Mouse (Mus musculus) kidney, embryonic 15.5 days (tissue): ENCODE measurements around the gene Gal3st2b. TPM values are rescaled to one million over a fixed set of nuclear protein-coding genes. Genes with fewer than 3 reads are reported as not detected.
"Not testable (repeated sequence)": the region's sequence is repeated elsewhere in the genome, so short reads cannot be mapped to it uniquely, and the experiment has no call there.

Source experiments
- ATAC-seq: fragments of 200-750 bp; cut with Nextera tagmentation; replicated peaks from 2 replicates; pipeline ENCODE4 v1.8.0; 2017; ENCODE audit warnings: moderate TSS enrichment; ENCODE audit not compliant: low FRiP score
- H3K27ac ChIP-seq: fragments of 300-500 bp; sonication (generic); 2 replicates; pipeline ENCODE4 v1.5.1; 2015; ENCODE audit warnings: mild to moderate bottlenecking, inconsistent platforms
- H3K27me3 ChIP-seq: fragments of 300-500 bp; sonication (generic); 2 replicates; pipeline ENCODE4 v1.6.1; 2015; ENCODE audit warnings: inconsistent platforms
- H3K36me3 ChIP-seq: fragments of 300-500 bp; sonication (generic); 2 replicates; pipeline ENCODE4 v1.6.1; 2015; ENCODE audit warnings: inconsistent platforms
- H3K4me1 ChIP-seq: fragments of 300-500 bp; sonication (generic); 2 replicates; pipeline ENCODE4 v1.6.1; 2015; ENCODE audit warnings: inconsistent platforms
- H3K4me2 ChIP-seq: fragments of 300-500 bp; sonication (generic); 2 replicates; pipeline ENCODE4 v1.6.1; 2015; ENCODE audit warnings: moderate library complexity, mild to moderate bottlenecking, inconsistent platforms
- H3K4me3 ChIP-seq: fragments of 300-500 bp; sonication (generic); replicated peaks from 2 replicates; pipeline ENCODE4 v1.5.1; 2015; ENCODE audit warnings: mild to moderate bottlenecking, inconsistent platforms
- H3K9ac ChIP-seq: fragments of 300-500 bp; sonication (generic); 2 replicates; pipeline ENCODE4 v1.6.1; 2015; ENCODE audit warnings: mild to moderate bottlenecking, inconsistent platforms
- H3K9me3 ChIP-seq: fragments of 300-500 bp; sonication (generic); replicated peaks from 2 replicates; pipeline ENCODE4 v1.6.1; 2016; ENCODE audit warnings: inconsistent platforms
- WGBS: fragments of 180-500 bp; shearing (Covaris S2); methylation state at CpG from one replicate; pipeline ENCODE4 v1.1.7; 2015; ENCODE audit warnings: mixed read lengths; 5-methylcytosine and 5-hydroxymethylcytosine counted together
- polyA plus RNA-seq: library from polyadenylated mRNA; unstranded; fragments of >200 nt; fragmentation: Nextera tagmentation; extraction: Ambion mirVana; gene quantifications from 2 replicates; pipeline ENCODE4 v1.2.1, GENCODE M21; 2015

The Gal3st2b gene
- polyA plus RNA-seq, 1 experiment from 2014 or later = not detected

GRCm38 (mm10) chr1:93988786-93989185 lies 70.7 kb downstream of the Gal3st2b start:
- WGBS = 62% methylated on average over 3 of the region's 3 CpGs
- ATAC-seq = no peak
- H3K9ac ChIP-seq = no peak overlapping the region
- H3K36me3 ChIP-seq = no peaks in the 10 kb centered on the region
- no peak overlapping the region for H3K27ac ChIP-seq
- H3K27me3 ChIP-seq = no peaks in the 10 kb centered on the region
- H3K4me3 ChIP-seq = no peak overlapping the region
- no peaks in the 10 kb centered on the region for H3K4me1 ChIP-seq
- H3K9me3 ChIP-seq = no peaks in the 10 kb centered on the region
- no peak overlapping the region for H3K4me2 ChIP-seq

- H3K4me3 ChIP-seq, H3K4me2 ChIP-seq, H3K4me1 ChIP-seq, ATAC-seq, H3K27me3 ChIP-seq, H3K27ac ChIP-seq, H3K9me3 ChIP-seq, H3K9ac ChIP-seq, H3K36me3 ChIP-seq: not testable (repeated sequence)
- WGBS = 90% methylated on average over 7 of the region's 8 CpGs
These were observed 72.1 kb downstream of the Gal3st2b start, which contains the start of gene Gal3st2c for GRCm38 (mm10) chr1:93990209-93990608. TSS of gene Gal3st2c (plus strand) at chr1:93990509.

GRCm38 (mm10) chr1:93991068-93991467 lies 73.0 kb downstream of the Gal3st2b start:
- ATAC-seq, H3K4me2 ChIP-seq, H3K27ac ChIP-seq, H3K27me3 ChIP-seq, H3K4me3 ChIP-seq, H3K9ac ChIP-seq, H3K4me1 ChIP-seq, H3K36me3 ChIP-seq, H3K9me3 ChIP-seq: not testable (repeated sequence)
- 74% methylated on average over 2 of the region's 2 CpGs for WGBS

GRCm38 (mm10) chr1:93991491-93991890 lies 73.4 kb downstream of the Gal3st2b start:
- WGBS = 86% methylated on average over 3 of the region's 3 CpGs
- not testable (repeated sequence) for H3K36me3 ChIP-seq, H3K9me3 ChIP-seq, H3K4me3 ChIP-seq, H3K27ac ChIP-seq, H3K4me2 ChIP-seq, ATAC-seq, H3K27me3 ChIP-seq, H3K4me1 ChIP-seq, H3K9ac ChIP-seq

Other genes starting within 250 kb of the Gal3st2b start
- 79.2 and 92.8 TPM in 2 replicates for gene Bok, start 232.7 kb upstream of the Gal3st2b start, polyA plus RNA-seq
- 86.5 and 88.1 TPM in 2 replicates for gene Atg4b, start 166.8 kb upstream of the Gal3st2b start, polyA plus RNA-seq
- gene Thap4, start 163.4 kb upstream of the Gal3st2b start, polyA plus RNA-seq = 61.1 and 63.7 TPM in 2 replicates
- gene Dtymk, start 116.4 kb upstream of the Gal3st2b start, polyA plus RNA-seq = 251 and 258 TPM in 2 replicates
- 19.0 and 19.3 TPM in 2 replicates for gene Ing5, start 114.3 kb upstream of the Gal3st2b start, polyA plus RNA-seq
- gene D2hgdh, start 93.4 kb upstream of the Gal3st2b start, polyA plus RNA-seq = 14.1 and 16.5 TPM in 2 replicates
- 0.34 TPM in 1 of 2 replicates, not detected in the other for gene Gal3st2, start 57.0 kb upstream of the Gal3st2b start, polyA plus RNA-seq
- not detected in 2 replicates for gene Gal3st2c, start 72.2 kb downstream of the Gal3st2b start, polyA plus RNA-seq
- not detected in 2 replicates for gene Neu4, start 102.1 kb downstream of the Gal3st2b start, polyA plus RNA-seq
- not detected in 2 replicates for gene Pdcd1, start 134.2 kb downstream of the Gal3st2b start, polyA plus RNA-seq